Mouse (Mus musculus) spleen, postnatal 4 days (tissue): Measurements from ENCODE around the gene Nipbl.
A peak's percentile ranks its signal among the peaks of the same experiment; 100 is the strongest.
"Not testable (repeated sequence)": the region's sequence is repeated elsewhere in the genome, so short reads cannot be mapped to it uniquely, and the experiment has no call there.

Experiments used
- DNase-seq, 2 experiments: peaks; one replicate each; pipeline ENCODE4 v3.0.0; 2022; ENCODE audit warnings: low spot score in 2 of 2

Gene Nipbl

GRCm38 (mm10) chr15:8294150-8294549 lies 150.1 kb downstream of the Nipbl start:
- DNase-seq, result no peak

- DNase-seq, result no peak
Measured at GRCm38 (mm10) chr15:8291251-8291650, 153.0 kb downstream of the Nipbl start.

GRCm38 (mm10) chr15:8282155-8282554 lies 162.1 kb downstream of the Nipbl start:
- DNase-seq, result no peak

GRCm38 (mm10) chr15:8281701-8282100 lies 162.6 kb downstream of the Nipbl start:
- no peak for DNase-seq

GRCm38 (mm10) chr15:8279929-8280610 lies 164.2 kb downstream of the Nipbl start:
- peak in 1 of 2 experiments; percentile 21 for DNase-seq

GRCm38 (mm10) chr15:8279320-8279779 lies 164.9 kb downstream of the Nipbl start:
- peak in 1 of 2 experiments; percentile 16 for DNase-seq

GRCm38 (mm10) chr15:8277916-8278315 lies 166.3 kb downstream of the Nipbl start:
- DNase-seq, result not testable (repeated sequence)

GRCm38 (mm10) chr15:8271952-8272351 lies 172.3 kb downstream of the Nipbl start:
- DNase-seq, result no peak

- DNase-seq, result no peak
Measured at GRCm38 (mm10) chr15:8268231-8268630, 176.0 kb downstream of the Nipbl start.

GRCm38 (mm10) chr15:8267211-8267610 lies 177.1 kb downstream of the Nipbl start:
- DNase-seq, result no peak

GRCm38 (mm10) chr15:8265946-8266345 lies 178.3 kb downstream of the Nipbl start:
- DNase-seq, result no peak
